Mouse (Mus musculus) c-Kit-positive CD71-positive TER-119-negative erythroid progenitor cells, embryonic 14.5 days (primary cell): ENCODE measurements around the gene Olfr251.
"Not testable (repeated sequence)": the region's sequence is repeated elsewhere in the genome, so short reads cannot be mapped to it uniquely, and the experiment has no call there.

Experiments
- DNase-seq: peaks from one replicate; pipeline ENCODE4 v3.0.0-alpha.2; 2013; ENCODE audit warnings: low read depth

The Olfr251 gene

GRCm38 (mm10) chr9:38376786-38377185, at the start of gene Olfr251:
TSS of gene Olfr251 (plus strand) at chr9:38377086.
- no peak for DNase-seq

DNA sequence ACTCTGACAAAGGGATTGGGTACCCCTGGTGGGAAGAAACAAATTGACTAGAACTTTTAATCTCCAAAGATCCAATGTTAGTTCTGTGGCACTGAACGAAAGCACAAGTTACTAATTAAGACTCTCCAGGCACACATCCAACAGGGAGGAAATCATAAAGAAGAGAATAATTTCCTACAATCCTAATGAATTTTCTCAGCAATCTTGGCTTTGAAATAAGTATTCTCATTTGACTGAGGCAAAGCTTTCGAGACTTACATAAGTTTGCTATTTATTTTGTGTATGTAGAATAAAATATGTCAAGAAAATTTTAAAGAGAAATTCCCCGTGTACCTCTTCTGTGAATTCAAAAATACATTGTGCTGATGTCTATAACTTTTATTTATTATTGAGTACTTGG, 48.1 kb upstream of the Olfr251 start, which contains the start of gene Olfr25:
Gene Olfr25 (plus strand): TSS at position 301 of the 400 bp plus-strand sequence.
- no peak for DNase-seq

- DNase-seq = no peak
Observed at GRCm38 (mm10) chr9:38348111-38348510, 28.8 kb upstream of the Olfr251 start, which contains the start of gene Olfr898. TSS of gene Olfr898 (plus strand) at chr9:38348411.

DNA sequence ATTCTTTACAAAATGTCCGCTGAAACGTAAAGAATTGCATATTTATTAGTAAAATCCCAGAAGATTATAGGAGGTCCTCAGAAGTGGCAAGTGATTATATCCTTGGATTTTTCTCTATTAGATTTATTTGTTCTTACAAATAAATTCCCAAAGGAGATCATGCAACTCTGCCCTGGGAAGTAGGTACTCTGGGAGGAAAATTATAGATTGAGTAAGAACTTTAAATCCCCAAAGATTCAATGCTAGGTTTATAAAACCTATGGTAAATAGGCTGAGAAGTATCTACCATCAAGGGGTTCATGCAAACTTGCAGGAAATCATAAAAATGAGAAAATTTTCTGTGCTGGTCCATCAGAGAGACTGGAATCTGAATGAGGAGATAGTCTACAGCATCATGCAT, 10.3 kb upstream of the Olfr251 start, which contains the start of gene Olfr250:
Gene Olfr250 (plus strand): TSS at position 301 of the 400 bp plus-strand sequence.
- DNase-seq = no peak

DNA sequence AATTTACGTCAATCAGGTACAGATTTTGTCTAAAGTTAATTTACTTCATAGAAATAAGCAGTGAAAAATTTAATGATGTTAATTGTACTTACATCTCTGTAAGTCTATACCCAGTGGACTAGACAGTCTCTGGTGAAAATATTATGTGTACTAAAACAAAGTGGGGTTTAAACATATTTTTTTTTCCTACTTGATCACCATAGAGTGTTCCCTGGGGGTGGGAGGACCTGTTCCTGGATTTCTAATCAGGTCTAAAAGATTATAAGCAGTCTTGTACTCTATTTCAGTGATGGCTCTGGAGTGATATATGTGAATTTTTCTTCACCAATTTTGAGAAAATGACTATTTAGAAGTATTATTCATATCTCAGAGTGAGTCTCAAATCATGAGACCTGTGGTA, 24.5 kb downstream of the Olfr251 start, which contains the start of gene Olfr147:
Gene Olfr147 (plus strand): TSS at position 301 of the 400 bp plus-strand sequence.
- DNase-seq = no peak

DNA sequence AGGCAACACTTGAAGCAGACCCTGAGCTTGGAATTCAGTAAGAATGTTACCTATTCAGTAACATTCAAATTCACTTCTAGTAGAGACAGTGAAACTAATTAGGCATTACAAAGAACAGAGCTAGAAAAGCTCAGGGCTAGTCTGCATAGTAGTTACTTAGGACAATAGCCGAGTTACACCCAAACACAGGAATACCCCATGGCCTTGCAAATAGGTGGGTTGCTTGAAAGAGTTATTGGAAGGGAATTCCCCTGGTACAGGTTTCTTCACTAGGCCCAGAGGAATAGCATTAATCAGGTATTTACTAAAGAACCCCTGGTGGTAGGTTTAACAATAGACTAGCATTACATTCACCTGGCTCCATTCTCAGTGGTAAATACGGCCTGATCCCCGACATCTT, 30.6 kb downstream of the Olfr251 start:
- DNase-seq = not testable (repeated sequence)

GRCm38 (mm10) chr9:38413502-38413901, 36.6 kb downstream of the Olfr251 start:
- DNase-seq = not testable (repeated sequence)

DNA sequence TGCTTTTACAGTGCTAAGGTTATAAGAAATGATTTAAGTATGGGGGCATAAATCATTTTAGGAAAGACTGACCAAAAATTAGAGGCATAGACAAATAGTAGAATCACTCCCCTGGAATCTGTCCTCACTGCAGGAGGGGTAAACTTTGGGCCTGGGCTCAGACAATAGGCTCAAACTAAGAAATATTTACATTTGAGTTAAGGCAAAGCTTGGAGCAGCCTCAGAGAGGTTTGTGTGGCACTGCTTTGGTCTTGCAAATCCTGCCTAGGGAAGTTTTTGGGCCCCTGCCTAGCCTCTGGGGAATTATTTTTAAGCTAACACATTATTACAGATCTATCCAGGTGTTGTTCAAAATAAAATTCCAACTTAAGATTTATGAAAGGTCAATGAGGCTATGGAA, 46.9 kb downstream of the Olfr251 start:
- DNase-seq = no peak

DNA sequence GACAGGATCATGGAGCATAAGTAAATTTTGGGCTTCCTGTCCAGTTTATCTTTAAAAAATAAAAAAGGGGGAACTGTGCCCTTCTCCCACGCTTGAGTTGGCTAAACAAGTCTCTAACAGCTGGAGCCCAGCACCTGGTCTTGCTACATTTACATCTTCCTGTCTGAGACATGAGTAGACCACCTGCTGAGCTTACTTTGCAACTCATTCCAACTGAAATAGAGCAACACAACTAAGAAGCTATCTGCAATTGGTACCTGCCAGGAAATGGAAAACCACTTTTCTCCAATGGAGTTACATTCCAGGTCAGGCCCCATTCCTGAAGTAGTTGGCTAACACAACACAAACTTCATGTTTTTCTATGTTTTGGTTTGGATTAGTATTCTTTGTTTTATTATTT, 50.1 kb downstream of the Olfr251 start:
- DNase-seq = no peak

DNA sequence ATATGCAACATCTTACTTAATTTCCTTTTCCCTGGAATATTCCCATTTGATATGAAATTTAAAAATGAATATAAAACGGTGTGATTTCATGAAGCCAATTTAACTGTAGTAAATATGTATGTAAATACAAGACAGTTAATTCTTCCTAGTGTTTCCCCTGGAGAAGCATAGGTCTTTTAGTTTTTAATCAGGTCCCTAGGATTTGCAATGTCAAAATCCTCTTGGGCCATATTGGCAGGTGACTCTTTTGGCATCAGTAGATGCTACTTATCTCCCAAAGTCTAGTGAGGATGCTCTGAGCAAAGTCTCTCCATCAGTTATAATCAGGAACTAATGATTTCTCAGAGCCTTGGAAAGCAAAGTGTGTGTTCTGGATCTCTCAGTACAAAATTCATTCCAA, 52.3 kb downstream of the Olfr251 start, which contains the start of gene Olfr901:
Gene Olfr901 (plus strand): TSS at position 301 of the 400 bp plus-strand sequence.
- no peak for DNase-seq
